Mouse (Mus musculus) midbrain, embryonic 10.5 days (tissue): ENCODE data around the gene Trp53rka. TPM values are rescaled to one million over a fixed set of nuclear protein-coding genes. Genes with fewer than 3 reads are reported as not detected.

ENCODE experiments used
- polyA plus RNA-seq: library from polyadenylated mRNA; unstranded; fragments of >200 nt; fragmentation: Nextera tagmentation; extraction: Ambion mirVana; gene quantifications from 2 replicates; pipeline ENCODE4 v1.2.1, GENCODE M21; 2016

The Trp53rka gene
- polyA plus RNA-seq, 1 experiment from 2014 or later = 56.9 TPM

Other genes with a start within 250 kb of the Trp53rka start
- 72.8 and 73.0 TPM in 2 replicates for gene Slc35c2, start 205.5 kb downstream of the Trp53rka start, polyA plus RNA-seq
- gene Elmo2, start 166.8 kb downstream of the Trp53rka start, polyA plus RNA-seq = 81.7 and 90.0 TPM in 2 replicates
- gene Zfp663, start 124.6 kb downstream of the Trp53rka start, polyA plus RNA-seq = 6.0 and 7.2 TPM in 2 replicates
- gene Zfp334, start 105.1 kb downstream of the Trp53rka start, polyA plus RNA-seq = 19.9 and 23.1 TPM in 2 replicates
- 0.06 and 0.07 TPM in 2 replicates for gene Ocstamp, start 92.9 kb downstream of the Trp53rka start, polyA plus RNA-seq
- 0.48 and 1.3 TPM in 2 replicates for gene Slc13a3, start 20.1 kb downstream of the Trp53rka start, polyA plus RNA-seq
- gene Slc2a10, start 10.5 kb upstream of the Trp53rka start, polyA plus RNA-seq = 4.0 and 4.4 TPM in 2 replicates
- 9.6 and 14.2 TPM in 2 replicates for gene Eya2, start 101.7 kb upstream of the Trp53rka start, polyA plus RNA-seq